Mouse (Mus musculus) ES-Bruce4 (cell line): ENCODE data around the gene Bicd2.

Experiments used
- CTCF ChIP-seq: IDR thresholded peaks from one replicate; pipeline ENCODE4 v1.8.1; 2011; ENCODE audit warnings: low read depth, low read length
- EP300 ChIP-seq: IDR thresholded peaks from 2 replicates; pipeline ENCODE4 v1.6.1; 2011; ENCODE audit warnings: low read depth, low read length; ENCODE audit not compliant: insufficient read depth
- POLR2A ChIP-seq: IDR thresholded peaks from one replicate; pipeline ENCODE4 v1.8.1; 2011; ENCODE audit warnings: low read length; ENCODE audit not compliant: insufficient read depth

GRCm38 (mm10) chr13:49364716-49365115 is 23.3 kb downstream of the Bicd2 start:
- TF ChIP-seq CTCF (no peak), EP300 (no peak), POLR2A (no peak)
